Mouse (Mus musculus): Measurements from ENCODE around the gene Mast4.

The Mast4 gene

DNA sequence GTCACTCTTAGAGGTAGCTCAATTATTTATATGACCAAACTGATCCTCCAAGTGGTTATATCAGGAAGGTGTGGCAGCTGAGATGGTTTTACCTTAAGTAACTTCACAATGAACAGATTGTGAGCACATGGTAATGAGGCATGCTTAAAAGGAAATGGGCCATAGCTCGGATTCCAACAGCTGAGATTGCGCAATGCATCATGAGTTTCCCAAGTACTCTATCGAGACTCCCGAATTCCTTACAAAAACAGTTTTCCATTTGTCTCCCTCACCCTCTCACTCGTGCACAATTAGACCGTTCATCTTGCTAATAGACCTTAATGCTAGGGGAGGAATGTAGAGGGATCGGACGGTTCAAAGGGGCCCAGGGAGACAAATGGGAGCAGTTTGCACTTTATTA, 564.1 kb downstream of the Mast4 start:
- in situ Hi-C loops (cut with MboI, MseI), result no loop called here

DNA sequence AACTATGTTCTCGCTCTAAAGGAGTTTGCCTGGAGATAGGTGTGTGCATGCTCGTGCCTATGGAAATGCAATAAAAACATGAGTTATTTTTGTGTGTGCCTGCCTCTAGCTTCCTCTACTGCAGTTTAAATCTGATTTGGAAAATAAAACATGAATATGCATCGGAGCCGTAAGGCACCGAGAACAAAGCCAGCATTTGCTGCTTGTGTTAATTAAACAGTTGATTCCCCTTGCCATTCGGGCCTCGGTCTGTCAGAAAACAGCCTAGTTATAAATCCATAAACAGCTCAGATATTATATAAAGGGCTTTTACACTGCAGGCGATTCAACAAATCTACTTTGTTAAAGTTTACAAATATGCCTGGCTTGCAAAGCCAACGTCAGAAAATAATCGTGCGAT, 565.8 kb downstream of the Mast4 start:
- in situ Hi-C loops (cut with MboI, MseI), result no loop called here

GRCm38 (mm10) chr13:102767110-102767509, 567.2 kb downstream of the Mast4 start:
- in situ Hi-C loops (cut with MboI, MseI), result no loop called here

GRCm38 (mm10) chr13:102765216-102765615, 569.1 kb downstream of the Mast4 start:
- in situ Hi-C loops (cut with MboI, MseI), result no loop called here

- in situ Hi-C loops (cut with MboI, MseI), result no loop called here
These were observed 570.1 kb downstream of the Mast4 start for GRCm38 (mm10) chr13:102764218-102764617.

DNA sequence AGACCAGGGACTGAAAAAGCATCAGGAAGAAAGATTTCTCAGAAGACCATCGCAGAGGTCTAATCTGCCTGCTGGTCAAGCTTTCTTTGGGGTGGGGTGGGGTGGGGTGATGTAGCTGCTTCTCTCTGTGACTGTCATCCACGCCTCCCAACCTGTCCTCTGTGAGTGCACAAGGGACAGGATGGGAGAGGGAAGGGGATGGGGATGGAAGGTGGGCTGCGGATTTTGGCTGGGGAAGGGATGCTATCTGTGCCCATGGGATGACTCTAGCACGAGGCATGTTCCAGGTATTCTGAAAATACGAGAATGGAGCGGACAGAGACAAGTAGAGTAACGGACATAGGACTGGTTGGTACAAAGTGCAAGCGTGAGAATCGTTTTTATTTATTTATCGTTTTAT, 572.1 kb downstream of the Mast4 start:
- in situ Hi-C loops (cut with MboI, MseI), result no loop called here

- in situ Hi-C loops (cut with MboI, MseI), result no loop called here
These were observed 572.9 kb downstream of the Mast4 start for GRCm38 (mm10) chr13:102761410-102761809.

DNA sequence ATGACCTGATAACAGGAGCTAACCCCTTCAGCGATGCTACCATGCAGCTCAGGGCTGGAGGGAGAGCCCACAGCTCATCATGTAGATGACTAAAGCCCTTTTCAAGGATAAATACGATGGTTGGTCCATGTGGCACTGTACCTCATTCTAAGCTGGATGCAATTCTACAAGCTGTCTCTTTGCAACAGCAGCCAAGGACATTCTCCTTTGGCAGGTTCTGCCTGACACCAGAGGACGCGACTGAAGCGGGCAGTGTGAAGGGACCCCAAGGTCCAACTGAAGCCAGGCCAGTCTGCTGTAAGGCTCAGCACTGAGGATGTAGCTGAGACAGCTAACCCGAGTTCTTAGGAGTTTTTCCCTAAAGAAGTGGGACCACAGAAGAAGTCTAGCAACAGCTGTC, 576.3 kb downstream of the Mast4 start:
- in situ Hi-C loops (cut with MboI, MseI), result no loop called here

- in situ Hi-C loops (cut with MboI, MseI), result no loop called here
These were observed 578.2 kb downstream of the Mast4 start for GRCm38 (mm10) chr13:102756071-102756470.

DNA sequence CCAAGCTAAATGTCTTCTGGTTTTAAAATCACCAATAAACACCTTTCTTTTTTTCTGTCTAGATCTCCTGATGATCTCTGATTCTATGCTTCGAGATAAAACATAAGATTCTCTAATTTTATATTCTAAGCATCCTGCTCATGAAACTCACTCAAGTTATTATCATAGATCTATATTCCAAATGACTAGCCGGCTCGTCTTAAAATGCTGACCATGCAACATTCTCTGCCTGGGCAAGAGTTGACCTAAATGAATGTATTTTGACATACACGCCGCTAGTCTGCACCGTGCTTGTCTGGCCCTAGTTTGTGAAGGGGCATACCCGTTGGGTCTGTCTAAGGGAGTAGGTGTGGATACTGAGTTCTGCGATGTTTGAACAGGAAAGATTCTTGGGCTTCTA, 579.2 kb downstream of the Mast4 start:
- in situ Hi-C loops (cut with MboI, MseI), result no loop called here

GRCm38 (mm10) chr13:102753714-102754556, 580.4 kb downstream of the Mast4 start:
- in situ Hi-C loops (cut with MboI, MseI), result loop anchor here in 1 of 2 experiments (5.0 kb wide), 1 partner anchor 1003 kb away; no protein-coding TSS in a partner anchor

DNA sequence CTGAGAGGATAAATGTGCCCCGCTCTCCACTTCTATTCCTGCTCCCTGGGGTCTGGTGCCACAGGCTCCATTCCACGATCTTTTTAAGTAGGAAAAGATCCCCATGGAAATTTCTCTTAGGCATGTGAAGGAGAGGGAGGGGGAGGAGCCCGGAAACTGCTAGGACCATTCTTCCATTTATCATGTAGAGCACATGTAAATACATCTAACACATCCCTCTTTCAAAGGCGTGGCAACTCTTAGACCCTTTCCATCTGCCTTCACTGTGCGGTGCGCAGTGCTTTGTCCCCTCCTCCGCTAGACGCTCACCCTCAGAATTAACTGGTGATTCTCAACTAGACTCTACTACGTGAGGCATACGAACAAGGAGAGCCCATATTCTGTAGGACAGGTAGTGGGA, 584.4 kb downstream of the Mast4 start:
- in situ Hi-C loops (cut with MboI, MseI), result loop anchor here in 1 of 2 experiments (5.0 kb wide), 2 partner anchors 73 to 1007 kb away; no protein-coding TSS in a partner anchor

GRCm38 (mm10) chr13:102749194-102749593, 585.1 kb downstream of the Mast4 start:
- in situ Hi-C loops (cut with MboI, MseI), result loop anchor here in 1 of 2 experiments (5.0 kb wide), 1 partner anchor 72 kb away; no protein-coding TSS in a partner anchor

- in situ Hi-C loops (cut with MboI, MseI), result loop anchor here in 1 of 2 experiments (5.0 kb wide), 1 partner anchor 70 kb away; no protein-coding TSS in a partner anchor
These were observed 587.3 kb downstream of the Mast4 start for GRCm38 (mm10) chr13:102746803-102747561.

- in situ Hi-C loops (cut with MboI, MseI), result loop anchor here in 1 of 2 experiments (5.0 kb wide), 1 partner anchor 68 kb away; no protein-coding TSS in a partner anchor
These were observed 588.5 kb downstream of the Mast4 start for GRCm38 (mm10) chr13:102745626-102746342.

- in situ Hi-C loops (cut with MboI, MseI), result loop anchor here in 1 of 2 experiments (5.0 kb wide), 1 partner anchor 68 kb away; no protein-coding TSS in a partner anchor
These were observed 589.1 kb downstream of the Mast4 start for GRCm38 (mm10) chr13:102745270-102745600.

GRCm38 (mm10) chr13:102744481-102745269, 589.6 kb downstream of the Mast4 start:
- in situ Hi-C loops (cut with MboI, MseI), result loop anchor here (5.0 kb wide), 2 partner anchors 62 to 67 kb away; no protein-coding TSS in a partner anchor

- in situ Hi-C loops (cut with MboI, MseI), result loop anchor here in 1 of 2 experiments (5.0 kb wide), 1 partner anchor 58 kb away; no protein-coding TSS in a partner anchor
These were observed 594.4 kb downstream of the Mast4 start for GRCm38 (mm10) chr13:102739720-102740535.

- in situ Hi-C loops (cut with MboI, MseI), result no loop called here
These were observed 596.5 kb downstream of the Mast4 start for GRCm38 (mm10) chr13:102737811-102738210.

GRCm38 (mm10) chr13:102733063-102733462, 601.2 kb downstream of the Mast4 start:
- in situ Hi-C loops (cut with MboI, MseI), result no loop called here

Measured in T-helper 17 cell (primary cell).